Mouse (Mus musculus): ENCODE data around the gene 4921517D22Rik. TPM values are rescaled to one million over a fixed set of nuclear protein-coding genes. Genes with fewer than 3 reads are reported as not detected.

Gene 4921517D22Rik
- total and polyA plus RNA-seq, 3 experiments = 0.11 TPM; not detected in 2

DNA sequence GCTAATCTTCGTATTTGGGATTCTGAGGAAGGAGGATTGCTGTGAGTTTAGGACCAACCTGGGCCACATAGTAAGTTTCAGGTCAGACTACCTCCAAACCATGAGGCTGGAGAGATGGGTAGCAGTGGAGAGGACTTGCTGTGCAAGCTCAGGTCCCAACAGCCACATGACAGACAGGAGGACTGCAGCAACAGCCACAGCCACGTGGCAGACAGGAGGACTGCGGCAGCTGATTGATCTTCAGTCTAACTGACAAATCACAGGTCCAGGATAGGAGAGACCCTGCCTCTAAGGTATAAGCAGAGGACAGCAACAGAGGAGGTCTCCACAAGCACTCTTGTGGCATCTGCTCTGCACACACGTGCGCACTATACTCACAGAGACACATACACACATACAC is 36.1 kb downstream of the 4921517D22Rik start:
- Histone ChIP-seq H3K27me3 (ENCODE audit: insufficient read depth, low read length) (no peaks in the 10 kb centered on the region), H3K4me1 (ENCODE audit: insufficient read depth, low read depth, low read length) (peaks cover 92% of the 10 kb centered on the region), H3K9me3 (replicated peaks) (no peaks in the 10 kb centered on the region), H3K36me3 (replicated peaks) (peaks cover 100% of the 10 kb centered on the region), H3K4me3 (ENCODE audit: low read depth, low read length) (no peak overlapping the region)
- no peak for DNase-seq (ENCODE audit: low spot score)
- no peak for TF ChIP-seq TAL1 (conservative IDR thresholded peaks at IDR 0.05; ENCODE audit: low read depth, low read length)
- no peak for ATAC-seq (ENCODE audit: extremely low read depth, insufficient number of reproducible peaks, low FRiP score, poor library complexity, severe bottlenecking)

GRCm38 (mm10) chr13:59656975-59657388 is 36.9 kb downstream of the 4921517D22Rik start:
- no peak for TF ChIP-seq POLR2AphosphoS5 (IDR thresholded peaks at IDR 0.05; ENCODE audit: insufficient replicate concordance, low read depth, low read length)
- TF ChIP-seq TAL1 (conservative IDR thresholded peaks at IDR 0.05; ENCODE audit: low read depth, low read length) = no peak
- no peak for TF ChIP-seq CTCF (IDR thresholded peaks at IDR 0.05; ENCODE audit: low read depth, low read length)
- no peak for TF ChIP-seq GATA2 (IDR thresholded peaks at IDR 0.05; ENCODE audit: borderline replicate concordance, low read depth, low read length)
- no peak for TF ChIP-seq GATA1 (IDR thresholded peaks at IDR 0.05; ENCODE audit: borderline replicate concordance, low read length)
- DNase-seq (ENCODE audit: low spot score) (no peak), ATAC-seq (ENCODE audit: extremely low read depth, insufficient number of reproducible peaks, low FRiP score, poor library complexity, severe bottlenecking) (no peak)
- Histone ChIP-seq H3K27me3 (ENCODE audit: insufficient read depth, low read length) (no peaks in the 10 kb centered on the region), H3K9me3 (replicated peaks) (no peaks in the 10 kb centered on the region), H3K4me1 (ENCODE audit: insufficient read depth, low read depth, low read length) (peaks cover 92% of the 10 kb centered on the region), H3K4me3 (ENCODE audit: low read depth, low read length) (no peak overlapping the region), H3K36me3 (replicated peaks) (peaks cover 100% of the 10 kb centered on the region)

GRCm38 (mm10) chr13:59656316-59656832 is 37.5 kb downstream of the 4921517D22Rik start:
- peak; percentile 46 for ATAC-seq (ENCODE audit: extremely low read depth, insufficient number of reproducible peaks, low FRiP score, poor library complexity, severe bottlenecking)
- peaks cover 88% of the 10 kb centered on the region for H3K4me1 ChIP-seq (ENCODE audit: insufficient read depth, low read depth, low read length)
- peaks cover 99% of the 10 kb centered on the region for H3K36me3 ChIP-seq (replicated peaks)
- no peak overlapping the region for H3K4me3 ChIP-seq (ENCODE audit: low read depth, low read length)
- TF ChIP-seq CTCF (IDR thresholded peaks at IDR 0.05; ENCODE audit: low read depth, low read length) (no peak), GATA1 (IDR thresholded peaks at IDR 0.05; ENCODE audit: borderline replicate concordance, low read length) (no peak), TAL1 (conservative IDR thresholded peaks at IDR 0.05; ENCODE audit: low read depth, low read length) (no peak), POLR2AphosphoS5 (IDR thresholded peaks at IDR 0.05; ENCODE audit: insufficient replicate concordance, low read depth, low read length) (no peak), GATA2 (IDR thresholded peaks at IDR 0.05; ENCODE audit: borderline replicate concordance, low read depth, low read length) (no peak)
- DNase-seq (ENCODE audit: low spot score) = no peak
- H3K27me3 ChIP-seq (ENCODE audit: insufficient read depth, low read length) = no peaks in the 10 kb centered on the region
- H3K9me3 ChIP-seq (replicated peaks) = no peaks in the 10 kb centered on the region

DNA sequence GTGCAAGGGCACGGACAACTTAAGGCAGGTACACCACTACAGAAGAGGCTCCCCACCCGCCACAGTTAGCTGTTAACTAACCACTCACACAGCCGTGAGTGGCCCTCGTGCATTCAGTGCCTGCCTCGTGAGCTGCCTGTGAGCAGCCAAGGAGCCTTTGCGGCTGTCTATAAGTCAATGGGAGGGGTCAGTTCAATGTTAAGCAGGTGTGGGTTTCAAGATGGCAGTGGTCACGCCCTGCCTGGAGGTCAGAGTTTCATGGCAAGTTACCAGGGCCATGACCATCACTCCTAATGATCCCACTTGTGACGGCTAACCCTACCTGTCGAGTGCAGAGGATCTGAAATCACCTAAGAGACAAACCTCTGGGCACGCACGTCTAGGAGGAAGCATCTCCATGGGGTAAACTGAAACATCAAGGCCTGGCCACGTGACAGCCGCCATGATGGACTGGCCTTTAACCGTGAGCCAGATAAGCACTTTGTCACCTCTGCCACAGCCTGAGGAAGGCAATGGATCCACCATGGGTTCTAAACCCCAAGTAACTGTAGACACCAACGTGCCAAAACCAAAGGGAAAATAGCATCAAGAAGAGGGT is 38.1 kb downstream of the 4921517D22Rik start:
- ATAC-seq (ENCODE audit: extremely low read depth, insufficient number of reproducible peaks, low FRiP score, poor library complexity, severe bottlenecking) (no peak), DNase-seq (ENCODE audit: low spot score) (no peak)
- Histone ChIP-seq H3K4me1 (ENCODE audit: insufficient read depth, low read depth, low read length) (peaks cover 88% of the 10 kb centered on the region), H3K36me3 (replicated peaks) (peaks cover 99% of the 10 kb centered on the region), H3K4me3 (ENCODE audit: low read depth, low read length) (no peak overlapping the region), H3K9me3 (replicated peaks) (no peaks in the 10 kb centered on the region), H3K27me3 (ENCODE audit: insufficient read depth, low read length) (no peaks in the 10 kb centered on the region)
- no peak for TF ChIP-seq CTCF (IDR thresholded peaks at IDR 0.05; ENCODE audit: low read depth, low read length)

GRCm38 (mm10) chr13:59654465-59654864 is 39.4 kb downstream of the 4921517D22Rik start:
- ATAC-seq (ENCODE audit: extremely low read depth, insufficient number of reproducible peaks, low FRiP score, poor library complexity, severe bottlenecking) = no peak
- H3K9me3 ChIP-seq (replicated peaks) = no peaks in the 10 kb centered on the region
- no peaks in the 10 kb centered on the region for H3K27me3 ChIP-seq (ENCODE audit: insufficient read depth, low read length)
- H3K4me3 ChIP-seq (ENCODE audit: low read depth, low read length) = no peak overlapping the region
- peaks cover 99% of the 10 kb centered on the region for H3K36me3 ChIP-seq (replicated peaks)
- peaks cover 89% of the 10 kb centered on the region for H3K4me1 ChIP-seq (ENCODE audit: insufficient read depth, low read depth, low read length)
- TF ChIP-seq TAL1 (conservative IDR thresholded peaks at IDR 0.05; ENCODE audit: low read depth, low read length) (no peak), GATA2 (IDR thresholded peaks at IDR 0.05; ENCODE audit: borderline replicate concordance, low read depth, low read length) (no peak), GATA1 (IDR thresholded peaks at IDR 0.05; ENCODE audit: borderline replicate concordance, low read length) (no peak), CTCF (IDR thresholded peaks at IDR 0.05; ENCODE audit: low read depth, low read length) (no peak), POLR2AphosphoS5 (IDR thresholded peaks at IDR 0.05; ENCODE audit: insufficient replicate concordance, low read depth, low read length) (no peak)
- DNase-seq (ENCODE audit: low spot score) = no peak

DNA sequence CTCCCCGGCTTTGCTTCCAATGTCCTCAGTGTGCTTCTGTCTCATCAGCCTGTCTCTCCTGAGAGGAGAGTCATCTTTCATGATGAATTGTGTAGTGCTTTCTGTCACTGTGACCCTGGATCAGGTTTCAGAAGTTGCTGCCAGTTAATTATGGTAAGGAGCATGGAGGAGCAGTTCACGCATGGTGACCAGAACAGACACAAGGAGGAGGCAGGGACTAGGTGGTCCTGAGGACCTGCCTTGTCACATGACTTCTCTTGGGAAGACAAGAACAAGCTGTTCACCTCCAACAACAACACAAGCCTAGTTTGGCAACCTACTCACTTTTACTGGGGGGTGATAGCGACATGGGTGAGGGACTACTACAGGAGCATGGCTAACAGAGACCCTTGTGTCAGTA is 40.8 kb downstream of the 4921517D22Rik start:
- ATAC-seq (ENCODE audit: extremely low read depth, insufficient number of reproducible peaks, low FRiP score, poor library complexity, severe bottlenecking) = no peak
- no peak overlapping the region for H3K4me3 ChIP-seq (ENCODE audit: low read depth, low read length)
- no peak for DNase-seq (ENCODE audit: low spot score)
- H3K4me1 ChIP-seq (ENCODE audit: insufficient read depth, low read depth, low read length) = peaks cover 86% of the 10 kb centered on the region
- TF ChIP-seq CTCF (IDR thresholded peaks at IDR 0.05; ENCODE audit: low read depth, low read length) = no peak
- TF ChIP-seq TAL1 (conservative IDR thresholded peaks at IDR 0.05; ENCODE audit: low read depth, low read length) = no peak
- TF ChIP-seq GATA1 (IDR thresholded peaks at IDR 0.05; ENCODE audit: borderline replicate concordance, low read length) = no peak
- no peak for TF ChIP-seq GATA2 (IDR thresholded peaks at IDR 0.05; ENCODE audit: borderline replicate concordance, low read depth, low read length)
- no peak for TF ChIP-seq POLR2AphosphoS5 (IDR thresholded peaks at IDR 0.05; ENCODE audit: insufficient replicate concordance, low read depth, low read length)
- H3K36me3 ChIP-seq (replicated peaks) = peaks cover 99% of the 10 kb centered on the region
- H3K27me3 ChIP-seq (ENCODE audit: insufficient read depth, low read length) = no peaks in the 10 kb centered on the region
- H3K9me3 ChIP-seq (replicated peaks) = no peaks in the 10 kb centered on the region

DNA sequence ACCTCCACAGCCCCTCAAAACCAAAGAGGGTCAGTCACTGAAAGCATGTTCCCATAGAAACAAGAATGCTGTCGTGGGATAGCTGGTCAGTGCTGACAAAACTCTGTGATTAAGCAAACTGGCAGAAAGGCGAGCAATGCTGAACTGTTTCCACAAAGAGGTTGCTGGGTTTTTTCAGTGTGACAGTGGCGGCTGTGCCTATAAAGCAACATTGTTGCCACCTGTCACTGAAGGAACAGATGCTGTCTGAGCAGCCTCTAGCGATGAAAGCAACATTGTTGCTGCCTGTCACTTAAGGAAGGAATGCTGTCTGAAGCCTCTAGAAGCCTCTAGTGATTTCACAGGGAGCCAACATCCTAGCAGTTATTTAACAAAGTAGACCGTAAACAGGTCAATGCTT is 41.3 kb downstream of the 4921517D22Rik start:
- peaks cover 86% of the 10 kb centered on the region for H3K4me1 ChIP-seq (ENCODE audit: insufficient read depth, low read depth, low read length)
- ATAC-seq (ENCODE audit: extremely low read depth, insufficient number of reproducible peaks, low FRiP score, poor library complexity, severe bottlenecking) (no peak), DNase-seq (ENCODE audit: low spot score) (no peak)
- TF ChIP-seq GATA2 (IDR thresholded peaks at IDR 0.05; ENCODE audit: borderline replicate concordance, low read depth, low read length) = no peak
- no peak for TF ChIP-seq POLR2AphosphoS5 (IDR thresholded peaks at IDR 0.05; ENCODE audit: insufficient replicate concordance, low read depth, low read length)
- no peak for TF ChIP-seq GATA1 (IDR thresholded peaks at IDR 0.05; ENCODE audit: borderline replicate concordance, low read length)
- TF ChIP-seq CTCF (IDR thresholded peaks at IDR 0.05; ENCODE audit: low read depth, low read length) = no peak
- TF ChIP-seq TAL1 (conservative IDR thresholded peaks at IDR 0.05; ENCODE audit: low read depth, low read length) = no peak
- peaks cover 99% of the 10 kb centered on the region for H3K36me3 ChIP-seq (replicated peaks)
- H3K9me3 ChIP-seq (replicated peaks) = no peaks in the 10 kb centered on the region
- no peaks in the 10 kb centered on the region for H3K27me3 ChIP-seq (ENCODE audit: insufficient read depth, low read length)
- H3K4me3 ChIP-seq (ENCODE audit: low read depth, low read length) = no peak overlapping the region

Measured in G1E (cell line).